ENCODE assay signal across 14 mouse cellular contexts in the genomic region with DNA sequence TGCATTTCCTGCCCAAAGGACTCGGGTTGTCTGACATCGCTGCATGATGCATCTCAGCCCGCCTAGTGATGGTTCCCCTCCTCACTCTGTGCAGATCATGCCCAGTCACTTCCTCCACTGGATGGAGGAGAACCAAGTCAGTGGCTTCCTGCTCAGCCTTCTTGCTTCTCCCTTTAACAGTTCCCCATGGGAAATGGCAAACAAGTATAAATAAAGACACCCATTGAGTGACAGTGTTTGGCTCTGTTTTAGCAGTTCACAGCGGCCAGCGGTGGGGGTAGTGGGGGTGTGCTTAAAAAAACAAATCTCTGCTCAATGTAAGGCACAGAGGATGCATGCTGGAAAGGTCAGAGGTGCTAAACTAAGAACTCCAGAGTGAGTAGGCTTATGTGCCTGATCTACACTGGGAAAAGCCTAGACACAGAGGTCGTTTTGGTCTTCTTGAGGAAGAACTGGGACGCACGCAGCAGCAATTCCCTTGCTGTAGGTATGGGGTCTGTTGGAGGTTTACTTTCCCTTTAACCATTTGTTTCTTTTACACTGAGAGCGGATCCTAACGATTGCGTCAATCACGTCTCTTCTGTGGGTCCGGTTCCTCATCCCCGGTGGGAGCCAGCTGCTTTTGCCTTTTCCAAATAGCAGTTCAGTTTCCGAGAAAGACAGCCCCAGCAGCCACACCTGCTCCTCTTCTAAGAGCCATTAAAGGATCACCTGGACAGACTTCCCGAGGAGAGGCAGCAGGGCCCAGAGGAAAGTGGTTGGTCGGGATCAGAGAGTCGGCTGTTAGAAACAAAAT. TPM values are rescaled to one million over a fixed set of nuclear protein-coding genes. Genes with fewer than 3 reads are reported as not detected.
A peak's percentile ranks its signal among the peaks of the same experiment; 100 is the strongest.
DNase-seq lines count a peak whose midpoint lies in the region; ATAC-seq lines count a peak whose summit lies in the region.
"Had no signal": no experiment of that assay in that cellular context is flagged by ENCODE, and none has a peak within 500 bp of the region (broad histone marks: within the 10 kb centered on the region; RNA-seq: fewer than 3 reads in every experiment).

No protein-coding gene starts in this region.

- 0 out of 2 replicates have a peak overlapping the region, but pooled peaks have one; percentile 4 for H3K27ac ChIP-seq in kidney, embryonic 15.5 days
- no peak overlapping the region for H3K27ac ChIP-seq in forebrain, embryonic 16.5 days (ENCODE audit: low read length)
- H3K27ac ChIP-seq: forebrain, embryonic 12.5 days; heart, adult 2 months; hindbrain, embryonic 14.5 days; lung, embryonic 15.5 days had no signal

- no peak overlapping the region for H3K4me2 ChIP-seq in kidney, embryonic 15.5 days
- no peak overlapping the region for H3K4me2 ChIP-seq in forebrain, embryonic 16.5 days (ENCODE audit: low read length)
- H3K4me2 ChIP-seq: forebrain, embryonic 12.5 days; hindbrain, embryonic 14.5 days; lung, embryonic 15.5 days had no signal

- no peaks in the 10 kb centered on the region for H3K9me3 ChIP-seq in kidney, embryonic 15.5 days (replicated peaks)
- no peaks in the 10 kb centered on the region for H3K9me3 ChIP-seq in forebrain, embryonic 16.5 days (ENCODE audit: control insufficient read depth, low read length)
- H3K9me3 ChIP-seq: lung, embryonic 15.5 days had no signal

- H3K4me3 ChIP-seq in kidney, embryonic 15.5 days (replicated peaks) = no peak overlapping the region
- H3K4me3 ChIP-seq in forebrain, embryonic 16.5 days (replicated peaks; ENCODE audit: low read length) = no peak overlapping the region
- H3K4me3 ChIP-seq: forebrain, embryonic 12.5 days; heart, adult 2 months; lung, embryonic 15.5 days; myocyte had no signal

- peaks cover 2% of the 10 kb centered on the region for H3K36me3 ChIP-seq in kidney, embryonic 15.5 days
- H3K36me3 ChIP-seq in forebrain, embryonic 16.5 days (ENCODE audit: control insufficient read depth, insufficient read depth) = no peaks in the 10 kb centered on the region
- H3K36me3 ChIP-seq: forebrain, embryonic 12.5 days had no signal

- no peak for DNase-seq in kidney, adult 18-20 months
- peak; percentile 22 to 31 for DNase-seq in spleen, postnatal 36 days (ENCODE audit: low spot score in 2 of 2)
- no peak for DNase-seq in spleen, adult 12 weeks (ENCODE audit: low spot score)
- peak; percentile 49 for DNase-seq in lung, postnatal 10 days
- DNase-seq: retina, postnatal 1 day had no signal

- no peak for ATAC-seq in kidney, embryonic 15.5 days (replicated peaks; ENCODE audit: low FRiP score)
- ATAC-seq in erythroblast, adult 5-6 weeks (replicated peaks; ENCODE audit: low FRiP score, poor library complexity, severe bottlenecking) = no peak
- no peak for ATAC-seq in forebrain, embryonic 16.5 days

- peaks cover 56% of the 10 kb centered on the region for H3K4me1 ChIP-seq in kidney, embryonic 15.5 days
- 0 out of 2 replicates have a peak, but pooled peaks cover 4% of the 10 kb centered on the region for H3K4me1 ChIP-seq in forebrain, embryonic 16.5 days (replicated peaks; ENCODE audit: control insufficient read depth, insufficient read depth, low read length)
- H3K4me1 ChIP-seq: forebrain, embryonic 12.5 days had no signal

- H3K9ac ChIP-seq in kidney, embryonic 15.5 days = no peak overlapping the region
- no peak overlapping the region for H3K9ac ChIP-seq in forebrain, embryonic 16.5 days (replicated peaks; ENCODE audit: low read depth, low read length)
- H3K9ac ChIP-seq: forebrain, embryonic 12.5 days; hindbrain, embryonic 14.5 days; lung, embryonic 15.5 days had no signal

- peaks cover 13% of the 10 kb centered on the region; the same call in 1 of the 2 replicates for H3K27me3 ChIP-seq in kidney, embryonic 15.5 days
- peaks cover 2% of the 10 kb centered on the region; the same call in 1 of the 2 replicates for H3K27me3 ChIP-seq in forebrain, embryonic 16.5 days (replicated peaks; ENCODE audit: control insufficient read depth, insufficient read depth, low read length)
- H3K27me3 ChIP-seq: CH12.LX; lung, embryonic 15.5 days had no signal

- WGBS in kidney, embryonic 15.5 days = 43% methylated on average over 18 of the region's 18 CpGs
- WGBS in forebrain, embryonic 16.5 days = 67% methylated on average over 18 of the region's 18 CpGs

RNA-seq across cellular contexts. Expression of a gene that starts 1.8 kb away (rescaled TPM):
- 6.1 and 7.3 TPM in 2 replicates for polyA plus RNA-seq in kidney, embryonic 15.5 days (2015; fragmentation: Nextera tagmentation; extraction: Ambion mirVana)
- 7.7 and 29.0 TPM in 2 replicates for total RNA-seq in erythroblast, adult 5-6 weeks (2015; ENCODE audit: low replicate concordance)
- 8.6 and 8.8 TPM in 2 replicates for total RNA-seq in erythroblast, adult 5-6 weeks (2017; ENCODE audit: low replicate concordance)
- polyA plus RNA-seq in forebrain, embryonic 16.5 days (2015; fragmentation: Nextera tagmentation; extraction: Ambion mirVana) = 5.5 and 7.3 TPM in 2 replicates
- total RNA-seq: CH12.LX had no signal

RNA-seq across cellular contexts. Expression of a gene that starts 26.3 kb away (rescaled TPM):
- polyA plus RNA-seq in kidney, embryonic 15.5 days (2015; fragmentation: Nextera tagmentation; extraction: Ambion mirVana) = 128 and 137 TPM in 2 replicates
- total RNA-seq in erythroblast, adult 5-6 weeks (2015; ENCODE audit: low replicate concordance) = not detected in 2 replicates
- 1.1 TPM in 1 of 2 replicates, not detected in the other for total RNA-seq in erythroblast, adult 5-6 weeks (2017; ENCODE audit: low replicate concordance)
- polyA plus RNA-seq in forebrain, embryonic 16.5 days (2015; fragmentation: Nextera tagmentation; extraction: Ambion mirVana) = 10.3 and 16.8 TPM in 2 replicates
- total RNA-seq: CH12.LX had no signal

RNA-seq across cellular contexts. Expression of a gene that starts 47.8 kb away (rescaled TPM):
- polyA plus RNA-seq in kidney, embryonic 15.5 days (2015; fragmentation: Nextera tagmentation; extraction: Ambion mirVana) = 0.16 and 0.55 TPM in 2 replicates
- not detected in 2 replicates for total RNA-seq in erythroblast, adult 5-6 weeks (2015; ENCODE audit: low replicate concordance)
- not detected in 2 replicates for total RNA-seq in erythroblast, adult 5-6 weeks (2017; ENCODE audit: low replicate concordance)
- polyA plus RNA-seq in forebrain, embryonic 16.5 days (2015; fragmentation: Nextera tagmentation; extraction: Ambion mirVana) = 0.25 TPM in 1 of 2 replicates, not detected in the other
- total RNA-seq: CH12.LX; heart, adult 2 months had no signal
- polyA plus RNA-seq: heart, adult 2 months had no signal

Comparison
In these comparisons a context has a peak if more than half of its experiments do, and no peak if none do; other contexts are left out.
1. DNase-seq: peak in spleen, postnatal 36 days (2 of 2) and lung, postnatal 10 days (single experiment); none in kidney, adult 18-20 months (single experiment) and spleen, adult 12 weeks (single experiment).